Mouse (Mus musculus) embryonic fibroblast, embryonic 13.5 days (primary cell): ENCODE results near the gene Gm5150.
"Not testable (repeated sequence)": the region's sequence is repeated elsewhere in the genome, so short reads cannot be mapped to it uniquely, and the experiment has no call there.

Experiments used
- CTCF ChIP-seq: IDR thresholded peaks from 2 replicates; pipeline ENCODE4 v1.5.1; 2011; ENCODE audit warnings: mild to moderate bottlenecking, control low read depth, low read length, moderate library complexity, borderline replicate concordance; ENCODE audit not compliant: insufficient read depth
- POLR2A ChIP-seq: IDR thresholded peaks from 2 replicates; pipeline ENCODE4 v1.6.1; 2011; ENCODE audit warnings: low read depth, mild to moderate bottlenecking, control low read depth, low read length, moderate library complexity

GRCm38 (mm10) chr3:16024988-16025387 lies 18.8 kb upstream of the Gm5150 start:
- not testable (repeated sequence) for TF ChIP-seq POLR2A, CTCF
